In genomic region chr11:109347242-109347959, GRCm38 (mm10) we compare ENCODE assay signal across 8 mouse cellular contexts. TPM values are rescaled to one million over a fixed set of nuclear protein-coding genes. Genes with fewer than 3 reads are reported as not detected.
DNase-seq lines count a peak whose midpoint lies in the region; ATAC-seq and TF ChIP-seq lines count a peak whose summit lies in the region.

No protein-coding gene starts in this region.

- H3K27ac ChIP-seq in embryonic facial prominence, embryonic 15.5 days (replicated peaks), result peak overlapping the region; percentile 79
- H3K27ac ChIP-seq in heart, embryonic 12.5 days (ENCODE audit: poor library complexity, severe bottlenecking), result peak overlapping the region; percentile 60; the same call in 1 of the 2 replicates
- H3K27ac ChIP-seq in kidney, postnatal 0 days, result peak overlapping the region; percentile 57; the same call in 1 of the 2 replicates
- H3K27ac ChIP-seq in liver, embryonic 16.5 days (ENCODE audit: low read length), result no peak overlapping the region
- H3K27ac ChIP-seq in olfactory bulb, adult 2 months (ENCODE audit: insufficient read depth, low read depth, low read length), result 0 out of 2 replicates have a peak overlapping the region, but pooled peaks have one; percentile 42

- no peak for TF ChIP-seq POLR2A in olfactory bulb, adult 2 months (IDR thresholded peaks at IDR 0.05; ENCODE audit: insufficient read depth, low read depth, low read length)

- DNase-seq in retina, adult 2 months (ENCODE audit: low read depth, low spot score), result peak; percentile 39
- DNase-seq in retina, embryonic 14.5 days (ENCODE audit: low spot score), result no peak
- DNase-seq in kidney, postnatal 0 days (ENCODE audit: low spot score), result peak; percentile 50
- DNase-seq in thymus, postnatal 14 days, result peak; percentile 58

- H3K9ac ChIP-seq in embryonic facial prominence, embryonic 15.5 days, result no peak overlapping the region
- no peak overlapping the region for H3K9ac ChIP-seq in heart, embryonic 12.5 days
- no peak overlapping the region; the same call in 1 of the 2 replicates for H3K9ac ChIP-seq in kidney, postnatal 0 days (ENCODE audit: low read depth, low read length)
- no peak overlapping the region for H3K9ac ChIP-seq in liver, embryonic 16.5 days (ENCODE audit: low read depth, low read length)

- H3K4me2 ChIP-seq in embryonic facial prominence, embryonic 15.5 days (replicated peaks), result peak overlapping the region; percentile 27
- H3K4me2 ChIP-seq in heart, embryonic 12.5 days, result peak overlapping the region; percentile 38
- H3K4me2 ChIP-seq in kidney, postnatal 0 days (ENCODE audit: low read length), result no peak overlapping the region
- no peak overlapping the region; the same call in 1 of the 2 replicates for H3K4me2 ChIP-seq in liver, embryonic 16.5 days (ENCODE audit: low read depth, low read length)

- 24% methylated on average over 10 of the region's 10 CpGs for WGBS in embryonic facial prominence, embryonic 15.5 days
- WGBS in heart, embryonic 12.5 days, result 6% methylated on average over 10 of the region's 10 CpGs
- WGBS in kidney, postnatal 0 days, result 47% methylated on average over 10 of the region's 10 CpGs
- WGBS in liver, embryonic 16.5 days (ENCODE audit: insufficient replicate concordance), result 27% methylated on average over 10 of the region's 10 CpGs
- 21% methylated on average over 10 of the region's 10 CpGs for WGBS in olfactory bulb, adult 2 months

- no peaks in the 10 kb centered on the region for H3K9me3 ChIP-seq in embryonic facial prominence, embryonic 15.5 days (replicated peaks)
- no peaks in the 10 kb centered on the region for H3K9me3 ChIP-seq in heart, embryonic 12.5 days (replicated peaks)
- no peaks in the 10 kb centered on the region for H3K9me3 ChIP-seq in kidney, postnatal 0 days (replicated peaks; ENCODE audit: low read length)
- H3K9me3 ChIP-seq in liver, embryonic 16.5 days (replicated peaks; ENCODE audit: control insufficient read depth, low read length), result no peaks in the 10 kb centered on the region

- peaks cover 37% of the 10 kb centered on the region for H3K4me1 ChIP-seq in embryonic facial prominence, embryonic 15.5 days
- peaks cover 48% of the 10 kb centered on the region for H3K4me1 ChIP-seq in heart, embryonic 12.5 days (replicated peaks)
- peaks cover 26% of the 10 kb centered on the region for H3K4me1 ChIP-seq in kidney, postnatal 0 days (replicated peaks; ENCODE audit: insufficient read depth, low read length)
- peaks cover 12% of the 10 kb centered on the region for H3K4me1 ChIP-seq in liver, embryonic 16.5 days (ENCODE audit: control insufficient read depth, low read depth, low read length)
- peaks cover 27% of the 10 kb centered on the region for H3K4me1 ChIP-seq in olfactory bulb, adult 2 months (ENCODE audit: control insufficient read depth, insufficient read depth, low read length)

- H3K36me3 ChIP-seq in embryonic facial prominence, embryonic 15.5 days, result no peaks in the 10 kb centered on the region
- H3K36me3 ChIP-seq in heart, embryonic 12.5 days, result no peaks in the 10 kb centered on the region
- H3K36me3 ChIP-seq in kidney, postnatal 0 days (ENCODE audit: insufficient read depth, low read length), result no peaks in the 10 kb centered on the region
- no peaks in the 10 kb centered on the region for H3K36me3 ChIP-seq in liver, embryonic 16.5 days (ENCODE audit: control insufficient read depth, insufficient read depth)

- no peak overlapping the region for H3K4me3 ChIP-seq in embryonic facial prominence, embryonic 15.5 days (replicated peaks)
- no peak overlapping the region for H3K4me3 ChIP-seq in heart, embryonic 12.5 days
- no peak overlapping the region for H3K4me3 ChIP-seq in kidney, postnatal 0 days (replicated peaks; ENCODE audit: low read depth, low read length)
- no peak overlapping the region for H3K4me3 ChIP-seq in liver, embryonic 16.5 days (ENCODE audit: low read depth, low read length)
- H3K4me3 ChIP-seq in olfactory bulb, adult 2 months (ENCODE audit: insufficient read depth, low read depth, low read length), result no peak overlapping the region

- TF ChIP-seq CTCF in kidney, postnatal 0 days (IDR thresholded peaks at IDR 0.05; ENCODE audit: low read depth), result no peak
- TF ChIP-seq CTCF in olfactory bulb, adult 2 months (IDR thresholded peaks at IDR 0.05; ENCODE audit: insufficient read depth, low read depth, low read length), result no peak

- ATAC-seq in embryonic facial prominence, embryonic 15.5 days (ENCODE audit: insufficient number of reproducible peaks, low FRiP score, low TSS enrichment, low read depth), result peak; percentile 83
- peak; percentile 89 for ATAC-seq in heart, embryonic 12.5 days (ENCODE audit: insufficient number of reproducible peaks, low FRiP score)
- ATAC-seq in kidney, postnatal 0 days (replicated peaks; ENCODE audit: low FRiP score, low read depth), result peak; percentile 30; the same call in 1 of the 2 replicates
- peak; percentile 81 for ATAC-seq in liver, embryonic 16.5 days (ENCODE audit: low read depth)

- no peaks in the 10 kb centered on the region for H3K27me3 ChIP-seq in embryonic facial prominence, embryonic 15.5 days
- no peaks in the 10 kb centered on the region for H3K27me3 ChIP-seq in heart, embryonic 12.5 days (replicated peaks)
- no peaks in the 10 kb centered on the region for H3K27me3 ChIP-seq in kidney, postnatal 0 days (ENCODE audit: insufficient read depth, low read length)
- H3K27me3 ChIP-seq in liver, embryonic 16.5 days (ENCODE audit: control insufficient read depth, insufficient read depth, low read depth, low read length), result no peaks in the 10 kb centered on the region

RNA-seq across cellular contexts. Expression of gene Gna13, which starts 15.2 kb away (rescaled TPM):
- polyA plus RNA-seq in embryonic facial prominence, embryonic 15.5 days (2015; fragmentation: Nextera tagmentation; extraction: Ambion mirVana), result 24.8 and 25.6 TPM in 2 replicates
- 21.6 and 27.2 TPM in 2 replicates for polyA plus RNA-seq in heart, embryonic 12.5 days (2016; fragmentation: Nextera tagmentation; extraction: Ambion mirVana)
- polyA plus RNA-seq in kidney, postnatal 0 days (2015; fragmentation: Nextera tagmentation; extraction: Ambion mirVana), result 33.9 and 36.2 TPM in 2 replicates
- polyA plus RNA-seq in liver, embryonic 16.5 days (2015; fragmentation: Nextera tagmentation; extraction: Ambion mirVana), result 14.1 and 15.6 TPM in 2 replicates
- polyA plus RNA-seq in olfactory bulb, adult 2 months (2012; ENCODE audit: insufficient read depth, insufficient read length, low replicate concordance, missing spikeins), result not detected in 2 replicates

RNA-seq across cellular contexts. Expression of gene Rgs9, which starts 49.5 kb away (rescaled TPM):
- polyA plus RNA-seq in embryonic facial prominence, embryonic 15.5 days (2015; fragmentation: Nextera tagmentation; extraction: Ambion mirVana), result 2.1 and 2.2 TPM in 2 replicates
- polyA plus RNA-seq in heart, embryonic 12.5 days (2016; fragmentation: Nextera tagmentation; extraction: Ambion mirVana), result 0.91 and 1.1 TPM in 2 replicates
- 0.99 and 1.1 TPM in 2 replicates for polyA plus RNA-seq in kidney, postnatal 0 days (2015; fragmentation: Nextera tagmentation; extraction: Ambion mirVana)
- polyA plus RNA-seq in liver, embryonic 16.5 days (2015; fragmentation: Nextera tagmentation; extraction: Ambion mirVana), result 0.02 and 0.13 TPM in 2 replicates
- polyA plus RNA-seq in olfactory bulb, adult 2 months (2012; ENCODE audit: insufficient read depth, insufficient read length, low replicate concordance, missing spikeins), result not detected in 2 replicates

Comparison
In these comparisons a context has a peak if more than half of its experiments do, and no peak if none do; other contexts are left out.
1. ATAC-seq: peak in every context shown above with its lines; median percentile 89 in heart, embryonic 12.5 days; 83 in embryonic facial prominence, embryonic 15.5 days; 81 in liver, embryonic 16.5 days; 30 in kidney, postnatal 0 days.
2. H3K4me2 ChIP-seq: peak in embryonic facial prominence, embryonic 15.5 days (single experiment) and heart, embryonic 12.5 days (single experiment); none in kidney, postnatal 0 days (single experiment) and liver, embryonic 16.5 days (single experiment).